Mouse (Mus musculus) fibroblast of lung, adult 2 months (primary cell): Measurements from ENCODE around the gene Phactr2.

Experiments
- DNase-seq: peaks from one replicate; pipeline ENCODE4 v3.0.0-alpha.2; 2011; ENCODE audit warnings: low read depth

Phactr2 gene

DNA sequence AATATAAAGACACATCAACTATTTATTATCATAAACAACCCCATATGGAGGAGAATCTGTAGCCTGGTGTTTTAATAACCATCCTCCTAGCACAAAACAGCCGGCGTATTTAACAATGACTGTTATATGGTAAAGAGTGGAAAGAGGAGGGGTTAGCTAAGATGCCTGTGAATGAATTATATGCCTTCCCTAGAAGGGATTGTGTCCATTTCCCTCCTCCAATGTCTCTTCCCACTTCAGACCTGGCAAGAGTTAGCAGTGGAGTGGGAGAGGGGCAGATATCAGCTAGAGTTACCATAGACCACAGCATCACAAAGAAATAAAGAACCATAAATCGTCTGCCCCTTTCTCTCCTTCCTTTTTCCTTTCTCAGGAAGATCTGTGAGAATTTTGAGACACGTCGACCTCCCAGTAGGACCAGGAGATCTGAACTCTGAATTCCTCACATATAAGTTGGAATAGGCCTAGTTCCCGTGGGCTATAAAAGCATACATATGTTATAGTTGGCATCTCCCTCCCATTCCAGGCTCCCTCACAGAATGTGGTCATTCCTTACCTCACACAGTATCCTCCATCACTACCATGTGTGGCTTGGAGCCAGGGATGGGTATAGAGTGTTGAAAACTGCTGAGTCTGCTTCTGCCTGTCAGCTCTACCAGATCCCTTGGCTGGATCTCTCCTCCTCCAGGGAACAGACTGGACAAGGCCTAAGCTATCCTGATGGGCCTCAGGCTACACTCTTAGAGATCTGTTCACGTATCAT lies 25.7 kb downstream of the Phactr2 start:
- no peak for DNase-seq

DNA sequence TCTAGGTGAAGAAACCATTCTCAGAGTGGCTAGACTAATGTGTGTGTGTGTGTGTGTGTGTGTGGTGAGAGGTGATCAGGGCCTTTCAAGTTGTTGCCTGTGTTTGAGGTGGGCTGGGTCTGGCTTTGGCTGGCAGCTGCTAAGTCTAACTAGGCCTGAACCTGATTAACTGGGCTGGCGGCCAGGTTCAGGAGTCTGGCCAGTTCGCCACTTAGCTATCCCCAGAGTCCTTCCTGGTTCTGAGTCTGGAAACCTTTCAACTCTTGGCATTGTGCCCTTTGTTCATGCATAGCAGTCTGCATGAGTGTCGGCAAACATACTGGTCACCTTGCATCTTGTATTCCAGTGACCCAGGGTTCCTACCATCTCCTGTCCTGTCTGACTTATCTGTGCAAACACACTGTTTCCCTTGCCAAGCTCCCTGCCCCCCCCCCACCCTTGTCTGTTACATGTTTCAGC lies 27.4 kb downstream of the Phactr2 start:
- peak; percentile 63 for DNase-seq

DNA sequence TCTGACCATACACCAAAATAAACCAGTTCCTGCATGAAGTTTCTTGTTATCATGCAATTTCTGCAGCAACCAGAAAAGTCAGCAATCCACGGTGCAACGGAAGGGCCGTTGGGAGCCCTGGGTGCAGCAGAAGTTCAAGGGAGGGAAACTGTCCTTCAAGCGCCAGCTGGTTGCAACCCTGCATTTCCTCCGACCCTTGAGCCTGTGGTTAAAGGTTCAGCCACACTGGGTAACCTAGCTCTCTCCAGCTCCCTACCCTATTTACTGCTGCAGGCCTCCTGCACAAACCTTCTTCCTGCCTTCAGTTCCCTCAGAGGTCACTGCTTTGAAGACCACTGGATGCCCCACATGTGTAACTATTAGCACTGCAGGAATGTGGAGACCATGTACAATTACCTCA lies 30.0 kb downstream of the Phactr2 start:
- no peak for DNase-seq

DNA sequence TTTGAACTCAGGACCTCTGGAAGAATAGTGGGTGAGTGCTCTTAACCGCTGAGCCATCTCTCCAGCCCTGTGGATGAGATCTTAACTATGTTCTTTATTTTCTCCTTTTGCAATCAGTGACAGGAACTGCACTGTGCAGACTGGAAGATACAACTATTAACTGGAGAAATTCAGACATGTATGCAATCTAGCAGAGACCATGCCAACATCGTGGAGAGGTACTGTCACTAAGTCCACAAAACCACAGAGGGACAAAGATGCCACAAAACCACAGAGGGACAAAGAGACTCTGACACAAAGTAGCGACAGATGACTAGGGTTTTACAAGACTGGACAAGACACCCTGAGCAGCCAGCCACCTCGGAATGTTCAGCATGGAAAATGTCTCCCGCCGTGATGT lies 30.6 kb downstream of the Phactr2 start:
- no peak for DNase-seq

DNA sequence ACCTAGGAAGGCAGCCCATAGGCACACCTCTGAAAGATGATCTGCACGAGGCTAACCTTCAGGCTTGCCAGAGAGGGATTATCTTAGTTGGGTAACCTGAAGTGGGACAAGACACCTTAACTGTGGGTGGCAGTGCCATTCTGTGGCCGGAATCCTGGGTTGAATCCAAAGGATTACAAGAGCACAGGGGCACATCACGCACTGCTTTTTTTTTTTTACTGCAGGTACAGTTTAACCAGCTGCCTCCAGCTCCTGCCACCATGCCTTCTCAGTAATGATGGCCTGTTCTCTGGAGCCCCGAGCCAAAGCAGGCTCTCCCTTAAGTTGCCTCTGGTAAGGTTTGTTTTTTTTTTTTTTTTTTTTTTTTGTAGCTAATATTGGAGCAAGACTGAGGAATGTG lies 33.9 kb downstream of the Phactr2 start:
- DNase-seq: no peak

DNA sequence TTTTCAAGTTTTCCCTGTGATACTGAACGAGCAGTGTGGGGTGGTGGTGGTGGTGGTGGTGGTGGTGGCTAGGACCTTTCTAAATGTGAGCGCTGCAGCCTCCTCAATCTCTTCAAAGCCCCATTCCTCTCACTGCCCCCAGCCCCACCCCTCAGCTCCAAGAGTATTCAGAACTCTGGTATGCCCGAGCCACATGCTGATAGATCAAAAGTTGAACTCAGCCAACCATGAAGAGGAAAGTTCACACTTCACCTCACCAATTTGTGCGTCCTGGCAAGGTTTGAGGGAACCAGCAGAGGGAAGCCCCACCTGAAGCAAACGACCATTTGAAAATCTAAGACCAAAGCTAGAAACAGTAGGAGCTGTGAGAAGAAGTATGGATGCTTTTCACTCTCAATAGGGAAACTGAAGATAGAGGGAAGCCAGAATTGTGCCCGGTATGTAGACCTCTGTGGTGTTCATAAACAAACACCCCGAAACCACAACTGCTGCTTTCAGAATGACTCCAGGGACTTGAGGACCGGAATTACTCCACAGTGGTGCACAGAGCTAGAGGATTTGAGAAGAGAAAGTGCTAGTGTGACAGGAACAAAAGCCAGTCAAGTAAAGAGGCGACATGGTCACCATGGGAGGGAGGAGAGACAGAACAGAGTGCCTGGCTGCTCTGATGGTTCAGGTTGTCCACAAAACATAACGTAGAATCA lies 35.9 kb downstream of the Phactr2 start:
- DNase-seq: no peak

DNA sequence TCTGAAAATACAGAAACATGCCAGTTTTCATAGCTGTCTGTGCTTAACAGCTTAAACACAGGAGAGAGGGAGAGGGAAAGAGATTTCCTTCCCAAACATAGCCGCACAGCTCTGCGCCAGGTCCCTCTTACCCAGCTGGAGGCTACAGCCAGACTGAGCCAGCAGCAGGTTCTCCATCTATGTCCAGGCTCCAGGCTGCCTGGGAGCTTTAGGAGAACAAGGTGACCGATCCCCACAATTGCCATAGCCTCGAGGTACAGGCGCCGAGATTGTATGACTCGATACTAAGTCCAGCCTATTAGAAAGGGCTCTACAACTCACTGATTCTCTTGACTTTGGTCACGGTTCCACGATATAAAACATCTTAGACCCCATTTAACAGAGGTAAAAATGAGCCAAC lies 37.2 kb downstream of the Phactr2 start:
- no peak for DNase-seq

DNA sequence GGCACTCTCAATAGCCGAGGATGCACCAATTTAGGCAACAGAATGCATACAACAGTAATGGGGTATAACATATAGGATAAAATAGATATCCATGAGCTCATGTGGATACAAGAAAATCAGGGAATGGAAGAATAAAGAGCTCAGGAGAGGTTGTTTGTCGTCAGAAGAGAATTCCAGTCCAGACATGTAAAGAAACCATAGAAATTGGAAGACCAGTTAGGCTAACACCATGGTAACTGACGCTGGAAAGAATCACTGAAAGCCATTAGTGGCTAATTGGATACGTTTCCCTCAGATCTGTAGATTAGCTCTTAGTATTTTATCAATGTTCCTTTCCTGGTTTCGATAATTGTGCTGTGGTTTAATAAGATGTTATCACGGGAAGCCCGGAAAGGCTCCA lies 41.2 kb downstream of the Phactr2 start:
- DNase-seq: no peak

DNA sequence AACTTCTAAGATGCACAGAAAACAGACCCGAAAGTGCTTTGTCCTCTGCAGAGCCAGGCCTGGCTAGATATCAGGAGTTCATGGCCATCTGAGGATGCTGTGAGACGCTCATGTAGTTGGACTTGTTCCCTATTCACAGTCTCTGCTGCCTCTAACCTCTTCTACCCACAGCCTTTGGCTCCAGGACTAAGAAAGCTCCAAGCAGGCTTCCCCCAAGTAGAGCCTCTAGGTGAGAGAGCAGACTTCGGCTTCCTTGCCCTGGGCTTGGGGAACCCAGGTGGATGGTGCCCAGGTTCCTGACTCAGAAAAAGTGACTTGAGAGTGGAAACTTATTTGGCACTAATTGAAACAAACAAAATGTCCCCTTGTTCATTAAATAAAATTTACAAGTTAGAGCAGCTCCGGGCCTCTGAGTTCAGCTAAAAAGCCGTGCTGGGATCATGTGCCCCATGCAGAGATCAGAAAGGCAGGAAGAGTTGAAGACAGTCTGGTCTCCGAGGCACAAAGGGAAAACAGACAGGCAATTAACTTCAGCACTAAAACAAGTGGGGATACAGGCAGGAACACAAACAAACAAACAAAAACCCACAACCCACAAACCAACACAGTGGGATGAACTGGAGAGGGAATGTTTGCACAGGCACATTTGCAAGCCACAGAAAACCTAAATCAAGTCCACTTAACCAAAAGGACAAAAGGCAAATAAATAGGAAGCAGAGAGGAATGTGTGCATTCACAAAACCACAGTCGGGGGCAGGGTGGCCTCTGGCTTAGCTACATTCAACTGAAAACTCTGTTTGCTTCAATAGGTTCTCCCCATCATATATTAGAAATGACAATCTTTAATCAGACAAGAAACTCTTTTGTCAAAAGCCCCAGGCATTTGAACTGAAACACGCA lies 42.3 kb downstream of the Phactr2 start:
- no peak for DNase-seq

DNA sequence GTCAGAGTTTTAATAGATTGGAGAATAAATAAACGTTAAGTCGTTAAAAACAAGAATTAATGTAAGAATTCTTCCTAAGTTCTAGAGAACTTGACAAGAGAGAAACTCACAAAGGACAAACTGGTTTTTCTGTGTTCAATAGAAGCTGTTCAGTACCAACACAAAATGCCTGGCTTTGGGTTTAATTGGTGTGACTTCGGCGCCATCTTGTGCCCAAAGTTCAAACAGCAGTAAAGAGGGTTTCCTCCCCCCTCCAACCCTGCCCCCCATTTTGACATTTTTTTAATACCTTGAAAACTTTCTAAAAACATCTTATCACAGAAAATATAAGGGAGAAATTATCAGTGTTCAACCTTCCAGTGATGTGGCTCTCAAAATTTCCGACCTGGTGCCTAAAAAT lies 44.4 kb downstream of the Phactr2 start:
- peak; percentile 20 for DNase-seq

DNA sequence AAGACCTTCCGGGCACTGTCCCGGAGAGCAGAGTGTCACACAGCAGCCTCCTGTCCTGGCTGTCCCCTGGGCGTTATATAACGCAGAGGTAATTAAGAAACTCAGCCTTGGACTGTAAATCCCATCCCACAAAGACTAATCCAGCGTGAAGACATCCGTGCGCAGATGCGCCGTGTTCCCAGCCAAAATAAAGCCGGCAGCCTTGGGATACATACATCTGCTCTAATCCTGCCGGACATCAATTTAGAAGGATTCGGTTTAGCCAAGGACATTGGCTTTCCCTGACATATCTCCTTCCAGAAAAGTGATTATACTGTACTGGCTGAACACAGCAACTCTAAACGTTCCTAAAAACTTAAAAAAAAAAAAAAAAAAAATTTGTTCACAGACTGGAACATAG lies 45.0 kb downstream of the Phactr2 start:
- no peak for DNase-seq

DNA sequence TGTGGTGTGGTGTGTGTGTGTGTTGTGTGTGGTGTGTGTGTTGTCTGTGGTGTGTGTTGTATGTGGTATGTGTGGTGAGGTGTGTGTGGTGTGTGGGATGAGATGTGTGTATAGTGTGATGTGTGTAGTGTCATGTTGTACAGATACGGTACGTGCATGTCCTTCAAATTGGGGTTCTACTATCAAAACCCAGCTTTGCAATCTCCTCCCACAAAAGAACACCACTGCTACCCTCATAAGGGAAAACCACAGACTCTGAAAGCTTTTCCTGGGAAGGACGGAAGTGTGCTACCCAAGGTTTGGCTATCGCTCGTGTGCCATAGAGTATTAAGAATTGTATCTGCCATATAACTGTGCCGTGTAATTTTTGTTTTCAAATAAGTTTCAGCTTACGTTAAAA lies 45.7 kb downstream of the Phactr2 start:
- no peak for DNase-seq

DNA sequence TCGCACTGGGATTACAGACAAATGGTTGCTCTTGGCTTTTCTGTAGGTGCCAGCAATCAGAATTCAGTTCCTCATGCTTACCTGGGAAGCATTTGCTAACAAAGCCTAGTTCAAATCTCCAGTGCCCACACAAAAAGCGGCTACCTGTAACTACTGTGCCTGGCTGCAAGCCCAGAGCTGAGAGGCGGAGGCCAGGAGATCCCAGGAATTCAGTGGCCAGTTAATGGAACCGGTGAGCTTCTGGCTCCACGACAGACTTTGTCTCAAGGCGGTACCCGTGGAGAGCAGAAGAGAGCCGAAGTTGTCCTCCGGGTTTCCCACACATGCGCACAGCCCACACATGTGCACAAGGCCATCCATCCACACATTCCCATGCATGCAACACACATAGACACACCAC lies 46.6 kb downstream of the Phactr2 start:
- no peak for DNase-seq

DNA sequence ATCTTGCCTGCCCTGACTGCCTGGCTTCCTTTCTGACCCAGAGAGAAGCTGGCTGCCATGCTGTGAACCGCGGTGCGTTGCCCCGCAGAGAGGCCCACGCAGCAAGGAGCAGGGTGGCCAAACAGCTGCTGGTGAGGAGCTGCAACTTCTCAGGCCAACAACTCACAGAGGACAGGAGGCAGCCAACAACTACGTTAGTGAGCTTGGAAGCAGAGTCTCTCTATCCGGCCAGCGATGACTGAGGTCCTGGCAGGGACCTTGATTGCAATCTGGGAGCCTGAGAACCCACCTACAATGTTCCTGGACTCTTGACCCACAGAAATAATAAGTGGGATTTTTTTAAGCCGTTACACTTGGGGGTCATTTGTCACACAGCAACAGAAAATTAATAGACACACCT lies 49.0 kb downstream of the Phactr2 start:
- DNase-seq: no peak

DNA sequence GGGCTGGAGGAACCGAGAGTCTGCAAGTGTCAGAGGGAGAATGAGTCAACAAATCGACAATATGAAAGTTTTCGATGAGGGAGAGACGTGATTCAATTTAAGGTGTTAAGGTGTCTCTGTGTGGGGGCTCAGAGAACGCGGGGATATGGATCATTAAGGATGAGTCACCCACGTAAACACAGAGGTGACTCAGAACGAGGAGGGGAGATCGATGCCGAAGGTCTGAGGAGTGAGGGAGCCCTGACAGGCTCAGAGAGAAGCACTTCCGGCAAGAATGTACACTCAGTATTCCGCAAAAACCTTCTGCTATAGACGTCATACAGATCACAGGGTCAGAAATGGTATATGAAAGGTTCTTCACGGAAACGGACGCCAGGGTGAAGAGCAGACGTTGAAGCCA lies 49.7 kb downstream of the Phactr2 start:
- DNase-seq: no peak

DNA sequence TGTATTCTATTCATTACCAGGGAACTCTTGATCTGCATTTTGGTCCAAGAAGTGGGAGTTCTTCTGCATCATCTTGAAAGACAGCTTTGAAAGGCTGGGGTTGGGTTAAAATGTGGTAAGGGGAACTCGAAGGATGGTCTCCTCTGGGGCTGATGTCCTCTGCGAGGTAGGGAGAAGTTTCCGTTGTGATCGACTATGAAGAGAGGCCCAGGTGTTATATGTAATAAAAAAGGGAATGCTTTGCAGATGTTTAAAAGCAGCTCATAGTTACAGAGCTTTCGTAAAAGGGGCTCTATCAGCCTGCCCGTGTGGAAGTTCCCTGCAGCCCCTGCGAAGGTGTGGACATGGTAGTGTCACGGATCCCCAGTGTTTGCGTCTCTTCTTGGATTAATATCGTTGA lies 50.2 kb downstream of the Phactr2 start:
- no peak for DNase-seq

DNA sequence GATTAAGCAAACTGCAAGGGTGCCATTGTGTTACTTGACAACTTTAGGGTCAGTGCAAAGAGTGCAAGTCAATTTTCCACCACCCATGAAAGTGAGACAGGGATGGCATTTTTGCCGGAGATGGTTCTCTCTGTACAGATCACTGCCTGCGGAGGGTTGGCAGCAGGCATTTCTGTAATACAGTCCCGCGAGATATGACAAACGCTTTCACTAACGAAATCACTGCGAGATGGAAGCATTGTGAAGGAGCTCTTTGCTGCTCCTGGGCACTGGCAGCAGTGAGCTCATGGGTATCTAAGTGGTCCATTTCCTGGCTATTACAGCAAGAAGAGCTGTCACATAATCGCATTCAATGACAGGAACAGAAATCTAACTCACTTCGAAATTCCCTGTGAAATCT lies 52.1 kb downstream of the Phactr2 start:
- no peak for DNase-seq

DNA sequence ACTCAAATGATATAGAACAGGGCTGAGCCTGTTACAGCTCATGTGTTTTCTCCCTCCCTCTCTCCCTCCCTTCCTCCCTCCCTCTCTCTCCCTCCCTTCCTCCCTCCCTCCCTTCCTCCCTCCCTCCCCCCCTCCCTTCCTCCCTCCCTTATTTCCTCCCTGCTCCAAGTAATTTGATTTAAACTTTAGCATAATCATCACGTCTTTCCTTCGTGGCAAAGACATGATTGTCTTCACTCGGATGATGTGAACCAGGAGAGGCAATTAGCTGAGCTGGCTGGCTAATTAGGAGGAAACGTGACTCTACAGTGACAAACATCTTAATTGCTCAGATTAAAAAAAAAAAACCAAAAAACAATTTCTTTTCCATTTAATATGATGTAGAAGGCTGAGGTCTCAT lies 55.0 kb downstream of the Phactr2 start:
- DNase-seq: no peak

DNA sequence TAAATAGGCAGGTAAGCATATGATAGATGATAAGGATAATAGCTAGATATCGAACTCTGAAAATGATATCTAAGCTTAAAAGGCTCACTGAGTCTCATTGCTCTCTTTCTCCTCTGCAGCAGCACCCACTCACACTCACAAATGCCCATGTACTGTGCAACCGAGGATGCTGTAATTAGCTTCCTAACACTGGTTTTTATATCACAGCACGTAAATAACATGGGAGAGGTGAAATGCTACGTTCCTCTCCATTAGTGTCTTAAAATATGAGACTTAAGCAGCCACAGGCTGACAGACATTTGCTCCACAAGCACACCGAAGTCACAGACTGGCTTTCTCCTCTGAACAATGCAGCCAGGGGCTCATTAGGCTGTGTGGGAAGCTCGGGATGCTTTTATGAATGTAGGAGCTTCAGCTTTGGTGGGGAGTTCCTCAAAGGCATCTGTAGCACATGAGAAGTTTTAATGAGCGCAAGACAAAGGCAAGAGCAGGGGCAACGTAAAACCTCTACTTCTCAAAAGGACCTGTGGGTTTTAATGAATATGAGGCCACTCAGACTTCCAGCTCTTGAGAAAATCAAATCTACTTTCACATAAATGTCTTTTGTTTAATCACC lies 58.6 kb downstream of the Phactr2 start:
- DNase-seq: no peak

DNA sequence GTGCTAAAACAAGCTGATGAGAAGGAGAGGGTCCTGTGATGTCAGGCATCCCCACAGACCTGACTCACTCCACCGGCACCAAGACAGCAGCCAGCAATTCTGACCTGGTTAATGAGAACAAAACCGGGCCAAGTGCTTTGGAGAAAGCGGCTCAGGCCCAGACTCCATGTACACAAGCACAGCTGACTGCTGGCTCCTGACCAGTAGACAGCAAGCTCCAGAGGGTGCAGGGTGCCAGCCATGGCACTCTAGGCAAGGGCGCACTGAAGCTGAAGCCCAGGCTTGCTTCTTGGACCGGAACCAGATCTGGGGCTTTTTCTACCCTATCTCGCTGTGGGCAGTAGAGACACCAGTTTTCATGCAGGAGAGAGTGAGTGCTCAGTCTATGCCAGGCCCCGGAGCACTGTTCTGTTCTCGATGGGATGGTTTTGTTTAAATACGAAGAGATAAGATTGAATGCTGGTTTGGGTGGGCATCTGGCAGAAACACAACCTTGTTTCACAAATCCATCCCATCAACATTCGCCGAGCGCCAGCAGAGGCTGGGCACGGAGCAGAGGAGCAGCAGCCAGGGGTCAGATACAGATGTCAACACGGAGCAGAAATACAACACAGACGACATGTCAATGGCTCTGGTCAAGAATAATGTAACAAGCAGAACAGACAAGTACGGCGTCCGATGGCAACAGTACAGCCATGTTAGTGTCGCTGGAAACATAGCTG lies 61.8 kb downstream of the Phactr2 start:
- DNase-seq: peak; percentile 66

DNA sequence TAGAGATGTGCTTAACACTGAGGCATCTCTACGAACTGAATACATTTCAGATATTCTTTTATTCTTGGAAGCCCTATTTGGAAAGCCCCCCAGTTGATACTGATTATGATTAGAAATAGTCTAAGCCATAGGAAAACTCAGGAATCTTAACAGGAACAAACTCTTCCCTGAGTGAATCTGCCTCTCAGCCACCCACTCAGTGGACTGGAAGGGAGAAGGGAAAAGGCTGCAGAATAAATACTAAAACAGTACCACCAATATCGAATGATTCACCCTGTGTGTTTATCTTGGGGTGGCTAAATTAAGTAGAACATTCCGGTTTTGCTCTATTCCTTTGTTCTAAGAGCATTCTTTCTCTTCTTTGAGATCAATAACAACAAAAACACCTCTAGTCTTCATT lies 63.2 kb downstream of the Phactr2 start:
- DNase-seq: no peak

DNA sequence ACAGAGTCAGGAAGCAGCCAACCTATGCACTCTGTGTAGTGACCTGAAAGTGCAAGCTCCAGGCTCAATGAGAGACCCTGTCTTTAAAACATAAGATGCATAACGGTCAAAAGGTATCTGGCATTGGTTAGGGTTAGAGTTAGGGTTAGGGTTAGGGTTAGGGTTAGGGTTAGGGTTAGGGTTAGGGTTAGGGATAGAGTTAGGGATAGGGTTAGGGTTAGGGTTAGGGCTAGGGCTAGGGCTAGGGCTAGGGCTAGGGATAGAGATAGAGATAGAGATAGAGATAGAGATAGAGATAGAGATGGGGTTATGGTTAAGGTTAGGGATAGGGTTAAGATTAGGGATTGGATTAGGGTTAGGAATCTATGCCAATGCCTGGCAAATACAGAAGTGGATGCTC lies 72.2 kb downstream of the Phactr2 start:
- no peak for DNase-seq
